Mouse (Mus musculus) forebrain, embryonic 15.5 days (tissue): Measurements from ENCODE around the gene Fbln2. TPM values are rescaled to one million over a fixed set of nuclear protein-coding genes. Genes with fewer than 3 reads are reported as not detected.

Source experiments
- ATAC-seq: fragments of 200-750 bp; cut with Nextera tagmentation; replicated peaks from 2 replicates; pipeline ENCODE4 v1.8.0; 2017; ENCODE audit warnings: mild to moderate bottlenecking, moderate TSS enrichment, moderate library complexity
- H3K27ac ChIP-seq: fragments of 300-500 bp; sonication (generic); replicated peaks from 2 replicates; pipeline ENCODE4 v1.5.1; 2015; ENCODE audit warnings: mild to moderate bottlenecking, inconsistent platforms
- H3K27me3 ChIP-seq: fragments of 300-500 bp; sonication (generic); 2 replicates; pipeline ENCODE4 v1.6.1; 2015; ENCODE audit warnings: inconsistent platforms
- H3K36me3 ChIP-seq: fragments of 300-500 bp; sonication (generic); 2 replicates; pipeline ENCODE4 v1.6.1; 2015; ENCODE audit warnings: mild to moderate bottlenecking, inconsistent platforms
- H3K4me1 ChIP-seq: fragments of 300-500 bp; sonication (generic); 2 replicates; pipeline ENCODE4 v1.6.1; 2015; ENCODE audit warnings: inconsistent platforms
- H3K4me2 ChIP-seq: fragments of 300-500 bp; sonication (generic); replicated peaks from 2 replicates; pipeline ENCODE4 v1.6.1; 2015; ENCODE audit warnings: mild to moderate bottlenecking, inconsistent platforms
- H3K4me3 ChIP-seq: fragments of 300-500 bp; sonication (generic); 2 replicates; pipeline ENCODE4 v1.5.1; 2015; ENCODE audit warnings: mild to moderate bottlenecking, inconsistent platforms
- H3K9ac ChIP-seq: fragments of 300-500 bp; sonication (generic); replicated peaks from 2 replicates; pipeline ENCODE4 v1.6.1; 2015; ENCODE audit warnings: mild to moderate bottlenecking, inconsistent platforms
- H3K9me3 ChIP-seq: fragments of 300-500 bp; sonication (generic); 2 replicates; pipeline ENCODE4 v1.6.1; 2016; ENCODE audit warnings: inconsistent platforms
- WGBS: fragments of 180-500 bp; shearing (Covaris S2); methylation state at CpG from one replicate; pipeline ENCODE4 v1.1.7; 2015; ENCODE audit warnings: mixed read lengths; 5-methylcytosine and 5-hydroxymethylcytosine counted together
- polyA plus RNA-seq: library from polyadenylated mRNA; unstranded; fragments of >200 nt; fragmentation: Nextera tagmentation; extraction: Ambion mirVana; gene quantifications from 2 replicates; pipeline ENCODE4 v1.2.1, GENCODE M21; 2015

The Fbln2 gene
- polyA plus RNA-seq, 1 experiment from 2014 or later = 10.0 TPM

GRCm38 (mm10) chr6:91182075-91182490 is 30.2 kb upstream of the Fbln2 start:
- 89% methylated on average over 4 of the region's 4 CpGs for WGBS
- no peak for ATAC-seq

GRCm38 (mm10) chr6:91183041-91183440 is 29.2 kb upstream of the Fbln2 start:
- H3K9me3 ChIP-seq = no peaks in the 10 kb centered on the region
- H3K27me3 ChIP-seq = no peaks in the 10 kb centered on the region
- peaks cover 10% of the 10 kb centered on the region; the same call in 1 of the 2 replicates for H3K4me1 ChIP-seq
- H3K36me3 ChIP-seq = no peaks in the 10 kb centered on the region
- no peak overlapping the region for H3K4me2 ChIP-seq
- 39% methylated on average over 1 of the region's 1 CpGs for WGBS
- ATAC-seq = no peak
- H3K4me3 ChIP-seq = no peak overlapping the region
- H3K9ac ChIP-seq = no peak overlapping the region
- no peak overlapping the region for H3K27ac ChIP-seq

More at GRCm38 (mm10) chr6:91182075-91182490, 30.2 kb upstream of the Fbln2 start:
- Histone ChIP-seq H3K9ac (no peak overlapping the region), H3K4me2 (no peak overlapping the region), H3K9me3 (no peaks in the 10 kb centered on the region), H3K27ac (no peak overlapping the region), H3K36me3 (no peaks in the 10 kb centered on the region), H3K4me1 (peaks cover 10% of the 10 kb centered on the region; the same call in 1 of the 2 replicates), H3K4me3 (no peak overlapping the region), H3K27me3 (no peaks in the 10 kb centered on the region)

- H3K9me3 ChIP-seq = no peaks in the 10 kb centered on the region
- no peak overlapping the region for H3K27ac ChIP-seq
- H3K27me3 ChIP-seq = no peaks in the 10 kb centered on the region
- peaks cover 10% of the 10 kb centered on the region; the same call in 1 of the 2 replicates for H3K4me1 ChIP-seq
- no peak overlapping the region for H3K4me3 ChIP-seq
- no peak overlapping the region for H3K4me2 ChIP-seq
- no peaks in the 10 kb centered on the region for H3K36me3 ChIP-seq
- no peak overlapping the region for H3K9ac ChIP-seq
- no peak for ATAC-seq
- WGBS = 84% methylated on average over 2 of the region's 2 CpGs
These were observed 28.3 kb upstream of the Fbln2 start for GRCm38 (mm10) chr6:91183980-91184379.

- Histone ChIP-seq H3K9me3 (no peaks in the 10 kb centered on the region), H3K9ac (no peak overlapping the region), H3K27me3 (no peaks in the 10 kb centered on the region), H3K4me1 (peaks cover 10% of the 10 kb centered on the region; the same call in 1 of the 2 replicates), H3K36me3 (no peaks in the 10 kb centered on the region), H3K4me3 (no peak overlapping the region), H3K4me2 (no peak overlapping the region), H3K27ac (no peak overlapping the region)
- WGBS = 78% methylated on average over 3 of the region's 3 CpGs
- ATAC-seq = no peak
These were observed 27.5 kb upstream of the Fbln2 start for GRCm38 (mm10) chr6:91184776-91185175.

GRCm38 (mm10) chr6:91185502-91185901 is 26.8 kb upstream of the Fbln2 start:
- Histone ChIP-seq H3K4me3 (no peak overlapping the region), H3K9me3 (no peaks in the 10 kb centered on the region), H3K9ac (no peak overlapping the region), H3K4me1 (peaks cover 9% of the 10 kb centered on the region; the same call in 1 of the 2 replicates), H3K27me3 (no peaks in the 10 kb centered on the region), H3K4me2 (no peak overlapping the region), H3K36me3 (no peaks in the 10 kb centered on the region), H3K27ac (no peak overlapping the region)
- no peak for ATAC-seq
- 87% methylated on average over 5 of the region's 5 CpGs for WGBS

DNA sequence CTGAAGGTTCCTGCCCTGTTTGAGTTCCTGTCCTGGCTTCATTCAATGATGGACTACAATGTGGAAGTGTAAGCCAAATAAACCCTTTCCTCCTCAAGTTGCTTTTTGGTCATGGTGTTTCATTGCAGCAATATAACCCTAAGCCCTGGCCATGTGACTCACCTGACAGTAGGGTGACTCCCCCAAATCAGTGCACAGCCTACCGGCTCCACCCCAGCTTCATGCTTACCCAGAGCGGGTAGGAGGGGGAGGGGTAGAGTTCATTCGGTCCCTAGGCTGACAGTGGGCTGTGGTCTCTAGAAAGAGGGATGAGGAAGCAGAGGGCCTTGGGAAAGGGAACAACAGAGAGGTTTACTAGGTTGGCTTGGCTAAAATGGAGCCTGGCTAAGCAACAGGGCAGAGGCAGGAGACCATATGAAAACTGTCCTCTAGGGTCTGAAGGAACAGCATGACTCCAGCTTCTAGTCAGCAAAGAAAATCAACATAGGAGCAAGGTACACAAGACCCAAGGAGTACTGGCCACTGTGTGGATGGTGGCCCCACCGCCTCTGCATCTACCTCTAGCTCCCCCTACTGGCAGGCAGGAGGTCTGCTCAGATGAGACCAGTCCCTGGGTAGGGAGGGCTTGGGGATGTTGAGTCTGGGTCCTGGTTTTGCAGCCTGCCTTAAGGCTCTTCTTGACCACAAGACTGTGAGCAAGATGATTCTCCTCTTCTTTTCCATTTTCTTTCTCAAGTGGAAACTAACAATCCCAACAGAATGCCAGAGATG is 25.9 kb upstream of the Fbln2 start:
- ATAC-seq = no peak
- H3K4me2 ChIP-seq = no peak overlapping the region
- no peaks in the 10 kb centered on the region for H3K27me3 ChIP-seq
- no peak overlapping the region for H3K27ac ChIP-seq
- no peaks in the 10 kb centered on the region for H3K36me3 ChIP-seq
- no peak overlapping the region for H3K9ac ChIP-seq
- H3K9me3 ChIP-seq = no peaks in the 10 kb centered on the region
- H3K4me1 ChIP-seq = 0 out of 2 replicates have a peak, but pooled peaks cover 1% of the 10 kb centered on the region
- WGBS = 53% methylated on average over 4 of the region's 4 CpGs
- H3K4me3 ChIP-seq = no peak overlapping the region

DNA sequence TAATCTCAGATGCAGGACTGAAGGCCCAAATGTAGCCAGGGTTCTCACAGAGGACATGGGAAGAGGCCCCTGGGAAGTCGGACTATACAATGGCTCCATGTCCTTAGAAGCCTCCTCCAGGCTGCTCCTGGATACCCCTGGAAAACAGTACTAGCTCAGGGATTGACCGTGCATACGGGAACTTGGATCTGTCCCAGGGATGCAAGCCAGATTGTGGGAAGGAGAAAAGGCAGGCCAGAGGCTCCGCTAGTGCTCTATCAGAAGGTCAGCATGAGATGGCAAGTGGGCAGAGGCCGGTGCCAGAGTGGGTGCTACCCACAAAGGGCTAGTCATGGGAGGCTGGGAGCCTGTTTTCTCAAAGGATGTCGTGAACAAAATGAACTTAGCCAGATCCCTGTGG is 25.3 kb upstream of the Fbln2 start:
- no peak overlapping the region for H3K9ac ChIP-seq
- WGBS = 74% methylated on average over 6 of the region's 6 CpGs
- H3K27me3 ChIP-seq = no peaks in the 10 kb centered on the region
- H3K4me3 ChIP-seq = no peak overlapping the region
- H3K9me3 ChIP-seq = no peaks in the 10 kb centered on the region
- ATAC-seq = no peak
- no peak overlapping the region for H3K4me2 ChIP-seq
- H3K36me3 ChIP-seq = no peaks in the 10 kb centered on the region
- H3K27ac ChIP-seq = no peak overlapping the region
- no peaks in the 10 kb centered on the region for H3K4me1 ChIP-seq

DNA sequence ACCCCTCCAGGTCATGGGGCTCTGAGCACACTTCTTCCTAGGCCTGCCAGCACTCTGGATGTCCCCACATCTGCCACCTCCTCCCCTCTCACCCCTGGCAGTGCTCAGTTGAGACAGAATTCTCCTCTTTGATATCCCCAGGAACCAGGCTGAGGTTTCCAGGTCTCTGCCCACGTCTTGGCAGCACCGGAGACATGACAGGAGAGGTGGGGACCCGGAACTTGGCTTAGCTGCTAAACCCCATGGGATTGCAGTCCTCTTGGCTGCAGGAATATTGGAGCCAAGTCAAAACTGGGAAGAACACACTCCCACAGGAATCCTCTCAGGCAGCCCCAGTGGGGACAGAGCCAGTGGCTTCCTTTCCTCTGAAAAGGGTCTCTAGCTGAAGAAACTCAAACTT is 24.4 kb upstream of the Fbln2 start:
- Histone ChIP-seq H3K9ac (no peak overlapping the region), H3K36me3 (no peaks in the 10 kb centered on the region), H3K27me3 (no peaks in the 10 kb centered on the region), H3K4me2 (no peak overlapping the region), H3K9me3 (no peaks in the 10 kb centered on the region), H3K4me1 (no peaks in the 10 kb centered on the region), H3K4me3 (no peak overlapping the region), H3K27ac (no peak overlapping the region)
- 68% methylated on average over 3 of the region's 3 CpGs for WGBS
- no peak for ATAC-seq

DNA sequence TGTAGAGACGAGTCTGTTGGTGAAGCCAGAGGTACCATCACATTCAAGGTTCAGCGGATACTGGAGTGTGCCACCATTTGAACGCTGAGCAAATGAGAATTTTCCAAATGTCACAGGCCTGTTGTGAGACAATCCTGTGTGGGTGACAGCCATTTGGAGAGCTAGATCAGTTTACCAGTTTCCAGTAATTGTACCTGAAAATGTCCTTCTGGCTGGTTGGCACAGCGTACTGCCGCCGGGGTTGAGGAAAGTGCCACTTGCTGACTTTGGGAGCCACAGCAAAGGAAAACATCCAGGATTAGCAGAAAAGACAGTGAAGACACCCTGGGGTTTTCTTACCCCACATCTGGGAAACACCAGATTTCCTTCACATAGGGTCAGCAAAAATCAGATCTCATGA is 22.3 kb upstream of the Fbln2 start:
- no peaks in the 10 kb centered on the region for H3K27me3 ChIP-seq
- no peaks in the 10 kb centered on the region for H3K4me1 ChIP-seq
- ATAC-seq = no peak
- H3K4me2 ChIP-seq = no peak overlapping the region
- WGBS = 84% methylated on average over 6 of the region's 6 CpGs
- H3K4me3 ChIP-seq = no peak overlapping the region
- H3K9me3 ChIP-seq = no peaks in the 10 kb centered on the region
- H3K9ac ChIP-seq = no peak overlapping the region
- H3K36me3 ChIP-seq = no peaks in the 10 kb centered on the region
- H3K27ac ChIP-seq = no peak overlapping the region

GRCm38 (mm10) chr6:91191465-91191864 is 20.8 kb upstream of the Fbln2 start:
- Histone ChIP-seq H3K4me1 (no peaks in the 10 kb centered on the region), H3K27ac (no peak overlapping the region), H3K9ac (no peak overlapping the region), H3K9me3 (no peaks in the 10 kb centered on the region), H3K27me3 (no peaks in the 10 kb centered on the region), H3K4me2 (no peak overlapping the region), H3K4me3 (no peak overlapping the region), H3K36me3 (no peaks in the 10 kb centered on the region)
- no peak for ATAC-seq
- WGBS = 55% methylated on average over 2 of the region's 2 CpGs

- no peaks in the 10 kb centered on the region for H3K27me3 ChIP-seq
- no peak overlapping the region for H3K4me3 ChIP-seq
- no peak for ATAC-seq
- H3K9me3 ChIP-seq = no peaks in the 10 kb centered on the region
- H3K36me3 ChIP-seq = no peaks in the 10 kb centered on the region
- no peaks in the 10 kb centered on the region for H3K4me1 ChIP-seq
- 82% methylated on average over 3 of the region's 3 CpGs for WGBS
- H3K27ac ChIP-seq = no peak overlapping the region
- H3K4me2 ChIP-seq = no peak overlapping the region
- no peak overlapping the region for H3K9ac ChIP-seq
These were observed 19.8 kb upstream of the Fbln2 start for GRCm38 (mm10) chr6:91192421-91192820.

DNA sequence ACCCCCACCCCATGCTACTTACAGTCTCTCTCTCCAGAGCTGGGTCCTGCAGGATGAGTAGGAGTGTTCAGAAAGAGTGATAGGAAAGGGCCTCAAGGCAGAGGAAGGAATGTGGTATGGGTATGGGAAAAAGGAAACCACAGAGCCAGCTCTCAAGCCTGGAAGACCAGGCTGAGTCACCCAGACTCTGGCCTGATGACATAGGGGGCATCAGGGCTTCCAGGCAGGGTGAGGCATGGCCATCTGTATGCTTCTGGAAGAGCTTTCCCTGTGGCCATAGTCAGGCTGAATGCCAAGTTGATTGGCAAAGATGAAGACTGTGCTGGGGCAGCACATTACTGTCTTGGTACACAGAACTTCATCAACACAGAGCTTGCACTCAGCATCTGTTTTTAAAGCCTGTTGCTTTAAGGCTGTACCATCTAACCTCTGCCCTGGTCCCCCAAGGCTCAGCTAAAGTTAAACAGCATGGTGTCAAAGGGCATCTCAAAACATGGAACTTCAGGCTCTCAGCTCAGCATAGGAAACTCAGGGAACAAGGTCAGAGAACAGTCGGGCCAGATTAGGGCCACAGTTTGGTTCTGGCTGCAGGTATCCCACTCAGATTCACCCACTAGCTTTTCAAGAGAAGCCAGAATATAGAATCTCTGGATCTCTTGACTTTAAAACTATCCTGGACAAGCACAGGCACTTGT is 19.3 kb upstream of the Fbln2 start:
- H3K9ac ChIP-seq = no peak overlapping the region
- no peak for ATAC-seq
- no peaks in the 10 kb centered on the region for H3K27me3 ChIP-seq
- H3K4me1 ChIP-seq = no peaks in the 10 kb centered on the region
- H3K36me3 ChIP-seq = no peaks in the 10 kb centered on the region
- H3K9me3 ChIP-seq = no peaks in the 10 kb centered on the region
- no peak overlapping the region for H3K27ac ChIP-seq
- H3K4me2 ChIP-seq = no peak overlapping the region
- WGBS = 91% methylated on average over 1 of the region's 1 CpGs
- H3K4me3 ChIP-seq = no peak overlapping the region
